Mouse (Mus musculus) hematopoietic stem cell, adult 5-6 weeks (primary cell): Measurements from ENCODE around the gene Trappc1. TPM values are rescaled to one million over a fixed set of nuclear protein-coding genes. Genes with fewer than 3 reads are reported as not detected.
A peak's percentile ranks its signal among the peaks of the same experiment; 100 is the strongest.
"Not testable (repeated sequence)": the region's sequence is repeated elsewhere in the genome, so short reads cannot be mapped to it uniquely, and the experiment has no call there.

ENCODE experiments used
- ATAC-seq, 2 experiments: fragments of 125-278 bp in 1 of 2; replicated peaks in 1 of 2; 2 replicates each; pipeline ENCODE4 v1.8.0; 2016 to 2017; ENCODE audit warnings: inconsistent platforms in 2 of 2, mild to moderate bottlenecking in 2 of 2, moderate number of reproducible peaks in 2 of 2, low read depth in 1 of 2, moderate TSS enrichment in 1 of 2; ENCODE audit not compliant: low FRiP score in 2 of 2, poor library complexity in 2 of 2, severe bottlenecking in 2 of 2, insufficient read depth in 1 of 2, low TSS enrichment in 1 of 2
- total RNA-seq: library from RNA; stranded (forward); fragments of 172-1452, 232-1000 nt; gene quantifications from 2 replicates; pipeline ENCODE4 v1.2.3, GENCODE M21; 2017

The Trappc1 gene
- total RNA-seq = 48.6 and 57.3 TPM in 2 replicates

DNA sequence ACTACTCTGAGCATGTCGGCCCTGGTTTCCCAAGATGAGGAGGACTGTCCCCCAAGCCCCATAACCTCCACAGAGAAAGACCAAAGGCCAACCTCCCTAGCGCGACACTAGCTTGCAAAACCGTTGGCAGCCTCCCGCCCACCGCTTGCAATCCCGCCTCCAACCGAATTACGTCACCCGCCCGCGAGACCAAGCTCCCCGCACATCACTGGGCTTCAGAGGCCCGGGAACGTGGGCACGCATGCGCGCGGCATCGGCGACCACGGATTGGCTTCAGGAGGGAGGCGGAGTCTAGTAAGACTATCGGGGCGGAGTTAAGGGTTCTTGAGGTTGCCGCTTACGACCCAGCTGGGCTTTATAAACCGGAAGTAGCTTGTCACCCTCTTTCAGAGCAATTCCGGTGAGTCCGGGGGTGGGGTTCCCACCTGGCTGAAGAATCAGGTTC is at the start of gene Trappc1, which contains the start of gene Cntrob:
Gene Trappc1 (plus strand): TSS at position 314 of the 445 bp plus-strand sequence.
Gene Cntrob (minus strand): TSS at position 109 of the 445 bp plus-strand sequence.
- peak; percentile 92 for ATAC-seq

GRCm38 (mm10) chr11:69275650-69276049 is 48.1 kb upstream of the Trappc1 start:
- peak; percentile 42 to 56; a peak in 2 of 4 replicates for ATAC-seq

DNA sequence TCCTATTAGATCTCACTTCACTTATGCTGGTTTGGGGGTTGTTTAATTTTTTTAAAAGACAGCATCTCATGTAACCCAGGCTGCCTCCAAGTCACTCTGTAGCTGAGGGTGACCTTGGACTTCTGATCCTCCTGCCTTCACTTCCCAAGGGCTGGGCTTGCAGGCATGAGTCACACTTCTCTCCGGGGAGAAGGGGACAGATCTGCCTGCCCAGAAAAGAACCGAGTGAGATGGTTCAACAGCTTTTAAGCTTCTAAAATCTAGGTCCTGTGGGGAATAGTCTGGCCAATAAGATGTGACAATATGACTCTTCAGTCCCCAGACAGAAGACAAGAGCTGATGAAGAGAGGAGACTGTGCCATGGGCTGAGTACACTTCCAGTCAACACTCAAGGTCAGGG is 47.7 kb upstream of the Trappc1 start:
- no peak for ATAC-seq

- no peak for ATAC-seq
These were observed 46.5 kb upstream of the Trappc1 start for GRCm38 (mm10) chr11:69277267-69277666.

DNA sequence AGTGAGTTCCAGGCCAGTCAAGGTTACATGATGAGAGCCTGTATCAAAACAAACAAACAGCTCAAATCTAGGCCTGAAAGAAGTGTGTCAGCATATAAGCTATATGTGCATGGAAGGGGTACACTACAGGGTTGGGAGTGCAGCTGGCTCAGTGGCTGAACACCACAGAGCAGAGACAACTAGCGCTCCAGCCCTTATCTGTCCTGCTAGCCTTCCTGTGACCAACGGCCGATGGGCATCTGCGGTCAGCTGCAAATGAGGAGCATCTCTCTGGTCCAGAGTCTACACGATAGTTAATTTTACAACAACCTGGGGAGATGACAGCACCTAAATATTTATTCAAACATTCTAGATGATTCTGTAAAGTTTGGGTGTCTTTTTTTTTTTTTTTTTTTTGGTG is 32.7 kb upstream of the Trappc1 start:
- ATAC-seq = no peak

- ATAC-seq = no peak
These were observed 28.5 kb upstream of the Trappc1 start for GRCm38 (mm10) chr11:69295286-69295685.

DNA sequence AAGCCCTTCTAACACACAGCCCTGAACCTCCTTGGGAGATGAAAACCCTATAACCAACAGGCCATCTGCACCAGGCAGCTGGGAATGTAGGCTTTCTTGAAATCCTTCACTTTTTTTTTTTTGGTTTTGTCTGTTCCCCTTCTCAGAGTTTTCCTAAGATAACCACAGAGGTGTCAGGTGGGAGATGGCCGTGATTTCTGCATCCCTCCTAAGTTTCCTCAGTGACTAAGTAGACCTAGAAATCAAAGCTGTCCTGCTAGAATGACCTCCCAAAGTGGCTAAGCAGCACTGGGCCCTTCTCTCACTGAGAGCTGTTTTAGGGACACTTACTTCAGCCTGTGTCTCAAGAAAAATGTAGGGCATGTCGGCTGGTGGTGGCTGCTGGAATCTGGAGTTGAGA is 26.0 kb upstream of the Trappc1 start:
- no peak for ATAC-seq

DNA sequence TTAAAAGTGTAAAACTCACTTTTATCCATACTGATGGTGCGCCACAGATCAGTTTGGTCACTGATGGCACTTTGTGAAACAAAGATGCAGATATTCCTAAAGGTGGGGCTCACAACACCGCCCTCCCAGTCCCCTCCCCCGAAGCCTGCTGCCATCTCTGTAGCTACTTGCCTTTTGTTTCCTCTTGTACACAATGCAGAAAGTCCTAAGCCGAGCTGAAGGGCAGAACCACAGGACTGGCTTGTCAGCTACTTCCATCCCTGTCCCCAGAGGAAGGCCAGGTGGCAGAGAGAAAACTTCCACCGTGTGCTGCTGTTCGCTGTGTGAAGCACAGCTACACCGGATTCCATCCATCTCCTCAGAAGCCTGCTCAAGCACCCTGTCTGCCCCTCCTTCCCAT is 25.5 kb upstream of the Trappc1 start:
- no peak for ATAC-seq

DNA sequence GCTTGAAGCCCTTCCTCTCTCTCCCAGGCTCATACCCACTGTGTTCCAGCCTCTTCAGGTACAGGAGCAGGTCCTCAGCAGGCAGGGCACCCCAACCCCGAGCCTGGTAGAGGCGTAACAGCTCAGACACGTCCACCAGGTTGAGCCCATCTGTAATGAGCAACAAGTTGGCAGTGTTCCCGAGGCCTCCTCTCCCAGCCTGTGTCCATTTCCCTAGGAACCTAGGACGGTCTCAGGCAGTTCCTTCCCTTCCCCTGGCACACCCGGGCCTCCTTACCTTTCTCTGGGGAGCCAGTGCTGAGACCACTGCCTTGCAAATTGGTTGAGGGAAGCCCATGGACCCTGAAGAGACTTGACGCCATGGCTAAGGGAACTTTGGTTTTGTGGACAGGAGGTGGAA is 21.0 kb upstream of the Trappc1 start:
- no peak for ATAC-seq

DNA sequence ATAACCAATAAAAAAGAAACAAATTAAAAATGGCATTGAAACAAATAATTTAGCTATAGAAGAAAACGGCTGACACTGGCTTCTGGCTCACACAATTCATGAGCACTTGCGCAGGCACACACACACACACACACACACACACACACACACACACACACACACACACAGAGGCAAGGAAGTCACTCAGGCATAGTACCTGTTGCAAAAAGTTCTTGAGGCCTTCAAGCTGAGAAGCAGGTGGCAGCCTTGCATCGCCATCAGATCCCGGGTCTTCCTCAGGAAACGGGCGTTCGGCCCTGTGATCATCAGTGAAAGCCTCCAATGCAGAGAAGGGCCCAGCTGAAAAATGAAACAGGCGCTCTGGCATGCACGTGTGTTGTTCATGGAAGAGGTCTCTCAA is 18.5 kb upstream of the Trappc1 start:
- ATAC-seq = no peak

- no peak for ATAC-seq
These were observed 17.7 kb upstream of the Trappc1 start for GRCm38 (mm10) chr11:69306039-69306438.

GRCm38 (mm10) chr11:69311266-69311665 is 12.5 kb upstream of the Trappc1 start:
- no peak for ATAC-seq

DNA sequence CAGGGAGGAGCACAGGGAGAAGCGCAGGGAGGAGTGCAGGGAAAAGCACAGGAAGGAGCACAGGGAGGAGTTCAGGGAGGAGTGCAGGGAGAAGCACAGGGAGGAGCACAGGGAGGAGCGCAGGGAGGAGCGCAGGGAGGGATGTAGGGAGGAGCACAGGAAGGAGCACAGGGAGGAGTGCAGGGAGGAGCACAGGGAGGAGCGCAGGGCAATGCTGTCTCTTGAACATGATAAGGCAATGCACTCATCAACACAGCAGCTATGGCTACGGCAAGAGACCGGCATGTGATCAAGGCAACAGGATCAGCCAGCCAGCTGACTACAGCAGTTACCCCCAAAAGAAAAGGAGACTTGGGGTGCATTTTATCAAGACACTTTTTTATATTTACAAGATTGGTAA is 7.4 kb upstream of the Trappc1 start:
- no peak for ATAC-seq

- ATAC-seq = not testable (repeated sequence)
These were observed 5.8 kb upstream of the Trappc1 start for GRCm38 (mm10) chr11:69318000-69318399.

GRCm38 (mm10) chr11:69321580-69321979 is 2.2 kb upstream of the Trappc1 start:
- no peak for ATAC-seq

DNA sequence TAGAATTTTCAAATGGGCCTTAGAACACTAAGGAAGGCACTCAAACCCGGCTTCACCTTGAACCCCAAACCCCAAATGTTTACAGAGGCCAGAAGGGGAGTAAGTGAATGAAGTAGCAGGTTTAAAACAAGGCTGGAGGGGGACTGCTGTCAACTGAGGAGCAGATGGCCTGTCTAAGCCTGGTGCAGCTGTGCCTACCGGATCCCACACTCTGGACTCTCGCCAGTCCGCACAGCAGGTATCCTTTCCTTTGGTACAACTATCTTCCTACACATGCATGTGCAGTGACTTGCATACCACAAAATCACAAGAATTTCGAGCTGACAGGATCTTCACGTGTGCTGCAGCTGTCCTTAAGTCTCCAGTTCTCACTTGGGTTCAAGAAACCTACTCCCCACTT is 1.8 kb upstream of the Trappc1 start:
- ATAC-seq = no peak

DNA sequence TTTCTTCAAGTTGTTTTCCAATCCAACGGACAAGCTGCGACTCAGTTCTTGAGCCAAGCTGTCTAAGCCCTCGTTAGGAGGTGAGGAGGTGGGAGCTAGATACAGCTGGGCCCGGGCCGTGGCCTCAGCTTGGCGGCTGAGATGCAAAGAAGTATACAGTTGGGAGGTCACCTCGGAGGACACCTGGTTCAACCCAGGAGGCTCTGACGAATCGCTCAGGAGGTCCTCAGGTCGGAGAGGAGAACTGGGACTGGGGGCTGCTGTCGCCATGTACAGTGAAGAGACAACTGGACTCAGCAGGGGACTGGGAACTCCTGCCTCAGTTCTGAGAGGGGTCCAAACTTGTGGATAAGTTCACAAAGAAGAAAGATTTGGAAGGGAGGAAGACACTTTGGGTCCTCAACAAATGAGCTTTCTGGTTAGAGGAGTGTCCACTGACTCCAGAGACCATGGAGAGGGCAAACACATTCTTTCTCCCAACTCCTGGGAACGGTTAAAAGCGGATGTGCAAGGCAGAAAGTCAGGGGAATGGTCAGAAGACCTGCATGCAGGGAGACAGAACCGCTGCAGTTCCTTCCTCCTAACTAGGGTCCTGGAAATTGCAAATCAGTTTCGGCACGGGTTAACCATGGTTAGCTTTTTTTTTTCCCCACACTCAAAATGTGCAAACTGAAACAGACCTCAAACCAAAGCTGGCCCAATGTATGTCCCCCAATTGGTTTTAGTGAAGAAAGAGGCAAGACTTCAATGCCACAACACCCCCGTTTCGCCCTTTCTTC is 898 bp upstream of the Trappc1 start:
- no peak for ATAC-seq

GRCm38 (mm10) chr11:69324749-69325148 is 969 bp downstream of the Trappc1 start:
- no peak for ATAC-seq
